Mouse (Mus musculus): ENCODE results near the gene Nova1.

The Nova1 gene

DNA sequence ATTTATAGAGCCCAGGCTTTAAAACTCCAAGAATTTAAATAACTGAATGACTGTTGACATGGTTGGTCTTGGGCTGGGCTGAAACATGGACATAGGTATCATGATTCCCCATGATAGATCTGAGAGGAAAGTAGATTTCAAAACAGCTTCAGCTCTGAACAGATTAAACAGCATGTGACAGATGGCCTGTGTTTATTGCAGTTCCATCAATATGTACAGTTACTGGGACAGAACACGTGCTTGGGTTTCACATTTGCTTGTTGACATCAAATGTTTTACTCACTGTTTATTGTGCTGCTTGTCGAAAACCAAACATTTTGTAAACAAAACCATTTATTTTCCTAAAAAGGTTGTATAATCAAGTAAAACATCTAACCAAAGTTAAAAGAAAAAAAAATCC, 142.4 kb downstream of the Nova1 start:
- CTCF ChIA-PET, result no interaction called here

DNA sequence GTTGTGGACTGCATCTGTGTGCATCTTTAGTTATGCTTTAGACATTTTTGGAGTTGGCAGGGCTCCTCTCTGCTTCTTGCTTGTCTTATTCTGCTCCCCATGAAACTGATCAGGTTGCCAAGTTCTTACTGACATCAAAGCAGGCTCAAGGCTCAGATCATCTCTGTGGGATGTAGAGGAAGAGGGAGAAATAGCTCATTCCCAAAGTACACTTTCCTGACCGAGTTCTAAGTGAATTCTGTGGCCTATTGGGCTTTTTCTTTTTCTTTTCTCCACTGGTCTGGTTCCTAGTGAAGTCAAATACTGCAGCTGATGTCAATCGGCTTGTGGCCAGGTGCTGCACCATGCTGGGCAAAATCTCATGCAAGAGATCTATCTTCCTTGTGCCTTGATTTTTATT, 152.0 kb downstream of the Nova1 start:
- CTCF ChIA-PET, result interaction anchor here (0.5 kb wide), 1 partner anchor 48 kb away, joined by 3 read pairs; no protein-coding TSS in a partner anchor

DNA sequence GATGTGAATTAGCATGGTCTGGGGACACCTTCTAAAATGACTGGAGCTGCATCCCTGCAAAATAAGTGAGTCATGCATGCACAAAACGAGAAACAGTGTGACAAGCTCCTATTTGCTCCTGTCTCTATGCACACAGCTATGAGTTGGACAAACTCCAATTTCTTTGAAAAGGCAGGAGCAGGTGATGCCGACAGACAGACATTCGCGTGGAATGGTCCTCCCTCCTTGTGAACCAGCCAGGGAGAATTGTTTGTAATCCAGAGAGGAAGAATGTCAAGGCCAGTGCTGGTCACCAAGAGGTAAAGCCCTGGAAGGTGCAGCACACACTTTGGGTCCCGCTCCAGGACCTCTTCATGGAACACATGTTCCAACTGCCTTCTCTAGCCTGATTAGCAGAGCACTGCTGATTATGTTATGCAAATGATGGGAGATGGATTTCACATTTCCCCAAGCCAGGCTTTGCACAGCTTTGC, 172.6 kb downstream of the Nova1 start:
- CTCF ChIA-PET, result no interaction called here

DNA sequence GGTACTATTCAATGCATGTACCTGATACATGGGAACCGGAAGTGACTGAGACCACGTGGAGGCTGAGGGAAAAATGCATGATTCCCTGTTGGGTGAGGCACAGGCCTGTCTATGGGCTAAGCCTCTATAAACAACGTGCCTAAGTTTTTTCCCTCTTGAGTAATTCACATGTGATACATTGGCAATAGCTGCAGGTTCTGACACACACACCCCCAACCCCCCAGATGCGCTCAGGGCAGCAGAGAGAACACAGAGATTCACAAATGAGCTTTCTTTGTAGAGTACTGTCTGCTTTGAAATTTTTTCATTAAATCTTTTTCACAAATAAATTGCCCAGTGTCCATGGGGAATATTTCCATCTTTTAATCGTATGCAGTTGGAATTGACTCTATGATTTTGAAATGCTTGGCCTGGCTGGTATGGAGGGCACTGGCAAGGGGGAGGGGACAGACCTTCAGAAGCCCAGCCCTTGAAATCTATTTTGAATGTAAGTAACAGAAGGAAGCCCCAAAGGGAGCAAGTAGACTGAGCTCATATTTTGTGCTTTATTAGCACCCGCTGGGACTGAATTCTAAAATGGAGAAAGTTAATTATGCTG, 173.3 kb downstream of the Nova1 start:
- CTCF ChIA-PET, result no interaction called here

Measured in spleen, embryonic (tissue).